Mouse (Mus musculus): ENCODE measurements around the gene Rbm39. TPM values are rescaled to one million over a fixed set of nuclear protein-coding genes. Genes with fewer than 3 reads are reported as not detected.

Rbm39 gene
- polyA plus RNA-seq, 1 experiment from 2014 or later, result 375 TPM

GRCm38 (mm10) chr2:156199944-156200343 is 19.9 kb upstream of the Rbm39 start:
- no peaks in the 10 kb centered on the region for H3K9me3 ChIP-seq (replicated peaks; ENCODE audit: control insufficient read depth, low read length)
- H3K4me1 ChIP-seq (ENCODE audit: control insufficient read depth, insufficient read depth, low read length), result peaks cover 43% of the 10 kb centered on the region
- no peak for ATAC-seq (replicated peaks; ENCODE audit: extremely low read depth, insufficient read depth, low FRiP score)
- no peak overlapping the region for H3K4me3 ChIP-seq (ENCODE audit: low read length)
- no peak overlapping the region for H3K27ac ChIP-seq (ENCODE audit: low read length)
- no peak overlapping the region for H3K4me2 ChIP-seq (ENCODE audit: low read depth, low read length)
- WGBS, result 54% methylated on average over 3 of the region's 3 CpGs
- no peaks in the 10 kb centered on the region; the same call in 1 of the 2 replicates for H3K36me3 ChIP-seq (ENCODE audit: control insufficient read depth, insufficient read depth)
- no peaks in the 10 kb centered on the region for H3K27me3 ChIP-seq (ENCODE audit: control insufficient read depth, insufficient read depth, low read length)
- H3K9ac ChIP-seq (ENCODE audit: low read length), result no peak overlapping the region

- H3K9me3 ChIP-seq (replicated peaks; ENCODE audit: control insufficient read depth, low read length), result no peaks in the 10 kb centered on the region
- 4% methylated on average over 17 of the region's 17 CpGs for WGBS
- H3K4me1 ChIP-seq (ENCODE audit: control insufficient read depth, insufficient read depth, low read length), result peaks cover 29% of the 10 kb centered on the region
- no peaks in the 10 kb centered on the region for H3K36me3 ChIP-seq (ENCODE audit: control insufficient read depth, insufficient read depth)
- H3K9ac ChIP-seq (ENCODE audit: low read length), result peak overlapping the region; percentile 90
- H3K4me2 ChIP-seq (ENCODE audit: low read depth, low read length), result peak overlapping the region; percentile 94
- H3K27ac ChIP-seq (ENCODE audit: low read length), result peak overlapping the region; percentile 96
- H3K27me3 ChIP-seq (ENCODE audit: control insufficient read depth, insufficient read depth, low read length), result no peaks in the 10 kb centered on the region
- peak overlapping the region; percentile 84 for H3K4me3 ChIP-seq (ENCODE audit: low read length)
- ATAC-seq (replicated peaks; ENCODE audit: extremely low read depth, insufficient read depth, low FRiP score), result no peak
Observed at GRCm38 (mm10) chr2:156197129-156197911, 17.3 kb upstream of the Rbm39 start.

GRCm38 (mm10) chr2:156196302-156197128 is 16.5 kb upstream of the Rbm39 start, which contains the start of gene Phf20:
Phf20 (plus strand) TSS chr2:156196466.
- Histone ChIP-seq H3K36me3 (ENCODE audit: control insufficient read depth, insufficient read depth) (no peaks in the 10 kb centered on the region), H3K27me3 (ENCODE audit: control insufficient read depth, insufficient read depth, low read length) (no peaks in the 10 kb centered on the region), H3K4me2 (ENCODE audit: low read depth, low read length) (peak within 1 kb of the TSS; percentile 94), H3K4me3 (ENCODE audit: low read length) (peak within 1 kb of the TSS; percentile 84), H3K9me3 (replicated peaks; ENCODE audit: control insufficient read depth, low read length) (no peaks in the 10 kb centered on the region), H3K9ac (ENCODE audit: low read length) (peak within 1 kb of the TSS; percentile 90), H3K27ac (ENCODE audit: low read length) (peak within 1 kb of the TSS; percentile 96), H3K4me1 (ENCODE audit: control insufficient read depth, insufficient read depth, low read length) (peaks cover 26% of the 10 kb centered on the region)
- under 1% methylated on average over 84 of the region's 88 CpGs for WGBS
- ATAC-seq (replicated peaks; ENCODE audit: extremely low read depth, insufficient read depth, low FRiP score), result peak; percentile 99

GRCm38 (mm10) chr2:156194571-156194970 is 14.5 kb upstream of the Rbm39 start:
- ATAC-seq (replicated peaks; ENCODE audit: extremely low read depth, insufficient read depth, low FRiP score), result no peak
- H3K4me1 ChIP-seq (ENCODE audit: control insufficient read depth, insufficient read depth, low read length), result peaks cover 19% of the 10 kb centered on the region
- no peaks in the 10 kb centered on the region for H3K36me3 ChIP-seq (ENCODE audit: control insufficient read depth, insufficient read depth)
- no peak overlapping the region for H3K9ac ChIP-seq (ENCODE audit: low read length)
- H3K27ac ChIP-seq (ENCODE audit: low read length), result no peak overlapping the region
- H3K27me3 ChIP-seq (ENCODE audit: control insufficient read depth, insufficient read depth, low read length), result no peaks in the 10 kb centered on the region
- H3K9me3 ChIP-seq (replicated peaks; ENCODE audit: control insufficient read depth, low read length), result no peaks in the 10 kb centered on the region
- H3K4me3 ChIP-seq (ENCODE audit: low read length), result no peak overlapping the region
- no peak overlapping the region for H3K4me2 ChIP-seq (ENCODE audit: low read depth, low read length)

- WGBS, result 79% methylated on average over 3 of the region's 3 CpGs
- no peak overlapping the region for H3K4me2 ChIP-seq (ENCODE audit: low read depth, low read length)
- no peak overlapping the region for H3K9ac ChIP-seq (ENCODE audit: low read length)
- no peak overlapping the region for H3K27ac ChIP-seq (ENCODE audit: low read length)
- H3K36me3 ChIP-seq (ENCODE audit: control insufficient read depth, insufficient read depth), result no peaks in the 10 kb centered on the region
- no peaks in the 10 kb centered on the region for H3K27me3 ChIP-seq (ENCODE audit: control insufficient read depth, insufficient read depth, low read length)
- H3K4me1 ChIP-seq (ENCODE audit: control insufficient read depth, insufficient read depth, low read length), result peaks cover 10% of the 10 kb centered on the region
- H3K4me3 ChIP-seq (ENCODE audit: low read length), result no peak overlapping the region
- no peaks in the 10 kb centered on the region for H3K9me3 ChIP-seq (replicated peaks; ENCODE audit: control insufficient read depth, low read length)
- no peak for ATAC-seq (replicated peaks; ENCODE audit: extremely low read depth, insufficient read depth, low FRiP score)
Observed at GRCm38 (mm10) chr2:156193066-156193862, 13.2 kb upstream of the Rbm39 start.

GRCm38 (mm10) chr2:156192068-156192467 is 12.0 kb upstream of the Rbm39 start:
- ATAC-seq (replicated peaks; ENCODE audit: extremely low read depth, insufficient read depth, low FRiP score), result no peak
- WGBS, result 85% methylated on average over 2 of the region's 2 CpGs
- Histone ChIP-seq H3K27ac (ENCODE audit: low read length) (no peak overlapping the region), H3K4me3 (ENCODE audit: low read length) (no peak overlapping the region), H3K4me1 (ENCODE audit: control insufficient read depth, insufficient read depth, low read length) (0 out of 2 replicates have a peak, but pooled peaks cover 3% of the 10 kb centered on the region), H3K9me3 (replicated peaks; ENCODE audit: control insufficient read depth, low read length) (no peaks in the 10 kb centered on the region), H3K9ac (ENCODE audit: low read length) (no peak overlapping the region), H3K36me3 (ENCODE audit: control insufficient read depth, insufficient read depth) (no peaks in the 10 kb centered on the region), H3K4me2 (ENCODE audit: low read depth, low read length) (no peak overlapping the region), H3K27me3 (ENCODE audit: control insufficient read depth, insufficient read depth, low read length) (no peaks in the 10 kb centered on the region)

GRCm38 (mm10) chr2:156191540-156191939 is 11.5 kb upstream of the Rbm39 start:
- Histone ChIP-seq H3K27ac (ENCODE audit: low read length) (no peak overlapping the region), H3K27me3 (ENCODE audit: control insufficient read depth, insufficient read depth, low read length) (no peaks in the 10 kb centered on the region), H3K9ac (ENCODE audit: low read length) (no peak overlapping the region), H3K4me1 (ENCODE audit: control insufficient read depth, insufficient read depth, low read length) (0 out of 2 replicates have a peak, but pooled peaks cover 3% of the 10 kb centered on the region), H3K36me3 (ENCODE audit: control insufficient read depth, insufficient read depth) (no peaks in the 10 kb centered on the region), H3K4me2 (ENCODE audit: low read depth, low read length) (no peak overlapping the region), H3K9me3 (replicated peaks; ENCODE audit: control insufficient read depth, low read length) (no peaks in the 10 kb centered on the region), H3K4me3 (ENCODE audit: low read length) (no peak overlapping the region)
- 99% methylated on average over 2 of the region's 2 CpGs for WGBS
- no peak for ATAC-seq (replicated peaks; ENCODE audit: extremely low read depth, insufficient read depth, low FRiP score)

GRCm38 (mm10) chr2:156190004-156190896 is 10.2 kb upstream of the Rbm39 start:
- Histone ChIP-seq H3K36me3 (ENCODE audit: control insufficient read depth, insufficient read depth) (no peaks in the 10 kb centered on the region), H3K9ac (ENCODE audit: low read length) (no peak overlapping the region), H3K27me3 (ENCODE audit: control insufficient read depth, insufficient read depth, low read length) (no peaks in the 10 kb centered on the region), H3K4me2 (ENCODE audit: low read depth, low read length) (no peak overlapping the region), H3K27ac (ENCODE audit: low read length) (no peak overlapping the region), H3K9me3 (replicated peaks; ENCODE audit: control insufficient read depth, low read length) (no peaks in the 10 kb centered on the region), H3K4me3 (ENCODE audit: low read length) (no peak overlapping the region), H3K4me1 (ENCODE audit: control insufficient read depth, insufficient read depth, low read length) (0 out of 2 replicates have a peak, but pooled peaks cover 3% of the 10 kb centered on the region)
- 69% methylated on average over 14 of the region's 14 CpGs for WGBS
- ATAC-seq (replicated peaks; ENCODE audit: extremely low read depth, insufficient read depth, low FRiP score), result peak; percentile 52; the same call in 1 of the 2 replicates

All from heart, embryonic 16.5 days (tissue).